Mouse (Mus musculus) G1E (cell line): ENCODE data around the gene Vangl2. TPM values are rescaled to one million over a fixed set of nuclear protein-coding genes. Genes with fewer than 3 reads are reported as not detected.

Experiments
- ATAC-seq: 2 replicates; pipeline ENCODE4 v1.8.0; 2016; ENCODE audit warnings: mild to moderate bottlenecking; ENCODE audit not compliant: insufficient number of reproducible peaks, poor library complexity, low FRiP score, severe bottlenecking; ENCODE audit errors: extremely low read depth
- DNase-seq: peaks from one replicate; pipeline ENCODE4 v3.0.0; 2012; ENCODE audit warnings: low spot score
- H3K27me3 ChIP-seq: 2 replicates; pipeline ENCODE4 v1.6.1; 2012; ENCODE audit warnings: mild to moderate bottlenecking, low read length, inconsistent platforms; ENCODE audit not compliant: insufficient read depth
- H3K36me3 ChIP-seq: replicated peaks from 2 replicates; pipeline ENCODE3; 2012; ENCODE audit warnings: mild to moderate bottlenecking, inconsistent platforms
- H3K4me1 ChIP-seq: 2 replicates; pipeline ENCODE4 v1.6.1; 2012; ENCODE audit warnings: low read depth, low read length, inconsistent platforms, mixed read lengths; ENCODE audit not compliant: insufficient read depth
- H3K4me3 ChIP-seq: 2 replicates; pipeline ENCODE4 v1.5.1; 2012; ENCODE audit warnings: low read depth, mild to moderate bottlenecking, inconsistent platforms, low read length, moderate library complexity, mixed read lengths
- H3K9me3 ChIP-seq: replicated peaks from 2 replicates; pipeline ENCODE4 v1.6.1; 2012; ENCODE audit warnings: inconsistent platforms
- CTCF ChIP-seq: IDR thresholded peaks from 2 replicates; pipeline ENCODE4 v1.5.1; 2012; ENCODE audit warnings: low read depth, low read length, inconsistent platforms, mixed read lengths
- GATA1 ChIP-seq: IDR thresholded peaks from 2 replicates; pipeline ENCODE4 v1.6.1; 2012; ENCODE audit warnings: borderline replicate concordance, low read length, inconsistent platforms, mixed read lengths
- GATA2 ChIP-seq: IDR thresholded peaks from 2 replicates; pipeline ENCODE4 v1.6.1; 2012; ENCODE audit warnings: low read depth, low read length, inconsistent platforms, borderline replicate concordance
- POLR2AphosphoS5 ChIP-seq: IDR thresholded peaks from 2 replicates; pipeline ENCODE4 v1.6.1; 2012; ENCODE audit warnings: low read depth, low read length, inconsistent platforms; ENCODE audit not compliant: insufficient replicate concordance
- TAL1 ChIP-seq: conservative IDR thresholded peaks from 2 replicates; pipeline ENCODE4 v1.6.1; 2012; ENCODE audit warnings: low read depth, low read length, inconsistent platforms, mixed read lengths
- polyA plus RNA-seq: library from polyadenylated mRNA; stranded (reverse); fragments of >175 nt; gene quantifications from 2 replicates; pipeline ENCODE4 v1.2.3, GENCODE M21; 2012
- total RNA-seq, 2 experiments: library from RNA; stranded (forward) in 1 of 2; stranded (reverse) in 1 of 2; fragments of 200-1000 nt in 1 of 2; fragments of >200 nt in 1 of 2; fragmentation: Nextera tagmentation in 1 of 2; gene quantifications; 2 replicates each; pipeline ENCODE4 v1.2.3; 2014 to 2017

Vangl2 gene
- total and polyA plus RNA-seq, 3 experiments = 0.05 TPM; not detected in 2

DNA sequence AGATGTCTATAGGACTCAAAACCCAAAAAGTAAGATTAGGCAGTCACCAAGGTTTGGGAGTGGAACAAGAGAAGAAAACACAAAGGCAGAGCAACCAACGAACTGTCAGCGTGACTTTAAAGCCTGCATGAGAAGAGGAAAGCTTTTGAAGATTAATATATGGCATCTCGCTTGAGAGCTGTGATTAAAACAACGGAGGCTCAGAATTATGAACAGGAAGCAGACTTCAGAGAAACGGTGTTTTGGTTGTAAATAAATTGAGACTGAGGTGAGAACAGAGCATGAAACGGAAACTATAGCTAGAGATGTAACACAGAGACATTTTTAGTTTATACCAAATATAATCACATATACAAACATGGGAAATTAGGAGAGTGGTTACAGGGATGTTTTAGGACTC lies 64.6 kb downstream of the Vangl2 start:
- no peak for DNase-seq
- Histone ChIP-seq H3K4me1 (no peaks in the 10 kb centered on the region), H3K4me3 (no peak overlapping the region), H3K27me3 (no peaks in the 10 kb centered on the region), H3K36me3 (no peaks in the 10 kb centered on the region), H3K9me3 (peaks cover 3% of the 10 kb centered on the region; the same call in 1 of the 2 replicates)
- no peak for TF ChIP-seq POLR2AphosphoS5
- TF ChIP-seq GATA1 = no peak
- TF ChIP-seq GATA2 = no peak
- no peak for TF ChIP-seq CTCF
- TF ChIP-seq TAL1 = no peak
- ATAC-seq = no peak

DNA sequence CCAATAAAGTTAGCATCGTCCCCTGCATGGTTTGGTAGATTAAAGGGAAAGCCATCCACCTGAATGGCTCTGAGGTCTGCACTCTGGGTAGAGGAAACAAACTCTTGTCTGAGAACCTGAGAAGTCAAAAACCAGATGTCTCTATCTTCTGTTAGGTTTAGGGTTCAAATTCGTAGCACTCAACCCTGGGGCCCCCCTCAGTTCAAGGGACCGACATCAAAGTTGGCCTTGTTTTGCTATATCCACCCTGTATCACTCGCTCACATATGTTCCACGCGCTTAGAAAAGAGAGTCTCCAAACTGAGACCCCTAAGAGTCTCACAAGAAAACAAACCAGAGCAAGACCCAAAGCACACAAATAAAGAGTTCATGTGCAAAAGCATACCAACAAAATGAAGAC lies 66.5 kb downstream of the Vangl2 start:
- H3K36me3 ChIP-seq = no peaks in the 10 kb centered on the region
- no peak overlapping the region for H3K4me3 ChIP-seq
- H3K4me1 ChIP-seq = no peaks in the 10 kb centered on the region
- no peak for DNase-seq
- peaks cover 3% of the 10 kb centered on the region; the same call in 1 of the 2 replicates for H3K9me3 ChIP-seq
- ATAC-seq = no peak
- no peak for TF ChIP-seq TAL1
- no peak for TF ChIP-seq POLR2AphosphoS5
- no peak for TF ChIP-seq GATA2
- no peak for TF ChIP-seq CTCF
- no peak for TF ChIP-seq GATA1
- H3K27me3 ChIP-seq = no peaks in the 10 kb centered on the region

DNA sequence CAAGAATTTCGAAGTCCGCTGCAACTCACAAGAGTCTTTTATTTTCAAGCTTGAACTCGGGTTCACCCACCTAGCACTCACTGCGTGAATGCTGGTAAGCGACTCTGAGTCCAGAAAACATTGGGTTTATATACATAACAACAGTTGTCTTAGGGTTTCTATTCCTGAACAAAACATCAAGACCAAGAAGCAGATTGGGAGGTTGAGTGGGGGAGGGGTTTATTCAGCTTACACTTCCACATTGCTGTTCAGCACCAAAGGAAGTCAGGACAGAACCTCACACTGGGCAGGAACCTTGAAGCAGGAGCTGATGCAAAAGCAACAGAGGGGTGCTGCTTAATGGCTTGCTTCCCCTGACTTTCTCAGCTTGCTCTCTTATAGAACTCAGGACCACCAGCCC lies 67.5 kb downstream of the Vangl2 start:
- Histone ChIP-seq H3K4me3 (no peak overlapping the region), H3K27me3 (no peaks in the 10 kb centered on the region), H3K36me3 (no peaks in the 10 kb centered on the region), H3K4me1 (no peaks in the 10 kb centered on the region), H3K9me3 (peaks cover 8% of the 10 kb centered on the region; the same call in 1 of the 2 replicates)
- ATAC-seq (no peak), DNase-seq (no peak)
- TF ChIP-seq CTCF (no peak), POLR2AphosphoS5 (no peak), GATA1 (no peak), TAL1 (no peak), GATA2 (no peak)

DNA sequence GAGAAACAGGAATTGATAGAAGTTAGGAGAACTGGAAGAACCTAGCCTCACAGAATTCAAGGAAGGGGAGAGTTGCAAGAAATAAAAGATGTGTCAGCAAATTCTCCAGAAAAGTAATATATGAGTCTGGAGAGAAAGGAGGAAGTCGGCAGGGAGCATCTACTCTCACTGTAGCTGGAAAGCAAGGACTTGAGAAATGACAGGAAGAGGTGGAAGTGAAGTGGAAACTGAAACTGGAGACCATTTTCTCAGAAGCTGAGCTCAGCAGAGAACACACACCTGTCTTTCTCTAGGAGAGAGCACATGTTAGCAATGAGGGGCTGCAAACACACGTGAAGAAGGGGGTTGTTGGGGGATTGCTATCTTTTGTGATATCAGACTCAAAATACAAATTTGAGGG lies 70.8 kb downstream of the Vangl2 start:
- Histone ChIP-seq H3K36me3 (no peaks in the 10 kb centered on the region), H3K4me1 (no peaks in the 10 kb centered on the region), H3K9me3 (0 out of 2 replicates have a peak, but pooled peaks cover 5% of the 10 kb centered on the region), H3K4me3 (no peak overlapping the region), H3K27me3 (no peaks in the 10 kb centered on the region)
- DNase-seq (no peak), ATAC-seq (no peak)
- no peak for TF ChIP-seq POLR2AphosphoS5
- no peak for TF ChIP-seq GATA2
- no peak for TF ChIP-seq CTCF
- TF ChIP-seq TAL1 = no peak
- no peak for TF ChIP-seq GATA1

DNA sequence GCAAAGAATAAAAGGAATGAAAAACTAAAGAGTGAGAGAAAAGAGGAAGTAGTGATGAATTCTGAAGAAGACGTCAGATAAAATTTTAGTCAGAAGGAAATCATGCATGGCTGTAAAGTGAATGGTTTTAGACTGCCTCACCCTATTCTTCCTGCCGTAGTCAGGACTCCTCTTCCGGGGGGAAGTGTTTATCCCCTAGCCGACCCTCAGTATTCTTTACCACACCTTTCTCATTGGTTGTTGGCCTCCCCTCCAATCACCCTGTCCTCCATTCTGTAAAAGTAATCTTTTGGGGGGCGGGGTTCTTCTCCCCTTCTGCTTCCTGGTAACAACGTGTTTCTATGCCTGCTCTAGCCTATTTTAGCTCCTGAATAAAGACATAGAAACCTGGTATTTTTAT lies 73.2 kb downstream of the Vangl2 start:
- Histone ChIP-seq H3K36me3 (no peaks in the 10 kb centered on the region), H3K9me3 (0 out of 2 replicates have a peak, but pooled peaks cover 5% of the 10 kb centered on the region), H3K4me3 (no peak overlapping the region), H3K27me3 (no peaks in the 10 kb centered on the region), H3K4me1 (no peaks in the 10 kb centered on the region)
- TF ChIP-seq TAL1 = no peak
- TF ChIP-seq GATA2 = no peak
- DNase-seq (no peak), ATAC-seq (no peak)

Other genes with a start within 250 kb of the Vangl2 start
- 6.7 TPM in 1 of 2 replicates, not detected in the other for gene Cd84, start 188.7 kb downstream of the Vangl2 start, total RNA-seq (2014; fragmentation: Nextera tagmentation)
- gene Cd84, start 188.7 kb downstream of the Vangl2 start, total RNA-seq (2017) = 0.06 and 0.22 TPM in 2 replicates
- gene Cd84, start 188.7 kb downstream of the Vangl2 start, polyA plus RNA-seq = not detected in 2 replicates
- gene Gm10521, start 132.8 kb downstream of the Vangl2 start, total RNA-seq (2014; fragmentation: Nextera tagmentation) = not detected in 2 replicates
- gene Gm10521, start 132.8 kb downstream of the Vangl2 start, total RNA-seq (2017) = 0.12 TPM in 1 of 2 replicates, not detected in the other
- not detected in 2 replicates for gene Gm10521, start 132.8 kb downstream of the Vangl2 start, polyA plus RNA-seq
- not detected in 2 replicates for gene Slamf6, start 110.9 kb downstream of the Vangl2 start, total RNA-seq (2014; fragmentation: Nextera tagmentation)
- 0.12 and 0.44 TPM in 2 replicates for gene Slamf6, start 110.9 kb downstream of the Vangl2 start, total RNA-seq (2017)
- not detected in 2 replicates for gene Slamf6, start 110.9 kb downstream of the Vangl2 start, polyA plus RNA-seq
- gene Nhlh1, start 29.1 kb upstream of the Vangl2 start, total RNA-seq (2014; fragmentation: Nextera tagmentation) = not detected in 2 replicates
- gene Nhlh1, start 29.1 kb upstream of the Vangl2 start, total RNA-seq (2017) = not detected in 2 replicates
- gene Nhlh1, start 29.1 kb upstream of the Vangl2 start, polyA plus RNA-seq = 0.02 TPM in 1 of 2 replicates, not detected in the other
- 302 and 320 TPM in 2 replicates for gene Copa, start 54.1 kb upstream of the Vangl2 start, total RNA-seq (2014; fragmentation: Nextera tagmentation)
- gene Copa, start 54.1 kb upstream of the Vangl2 start, total RNA-seq (2017) = 153 and 166 TPM in 2 replicates
- 39.4 and 50.6 TPM in 2 replicates for gene Copa, start 54.1 kb upstream of the Vangl2 start, polyA plus RNA-seq
- gene Ncstn, start 54.4 kb upstream of the Vangl2 start, total RNA-seq (2014; fragmentation: Nextera tagmentation) = 79.3 and 86.3 TPM in 2 replicates
- 29.7 and 33.4 TPM in 2 replicates for gene Ncstn, start 54.4 kb upstream of the Vangl2 start, total RNA-seq (2017)
- 6.8 and 7.6 TPM in 2 replicates for gene Ncstn, start 54.4 kb upstream of the Vangl2 start, polyA plus RNA-seq
- gene Pex19, start 98.3 kb upstream of the Vangl2 start, total RNA-seq (2014; fragmentation: Nextera tagmentation) = 47.6 and 55.4 TPM in 2 replicates
- gene Pex19, start 98.3 kb upstream of the Vangl2 start, total RNA-seq (2017) = 51.8 and 54.2 TPM in 2 replicates
- 12.5 and 24.9 TPM in 2 replicates for gene Pex19, start 98.3 kb upstream of the Vangl2 start, polyA plus RNA-seq
- 82.2 and 116 TPM in 2 replicates for gene Dcaf8, start 119.6 kb upstream of the Vangl2 start, total RNA-seq (2014; fragmentation: Nextera tagmentation)
- gene Dcaf8, start 119.6 kb upstream of the Vangl2 start, total RNA-seq (2017) = 120 and 124 TPM in 2 replicates
- 47.8 and 60.1 TPM in 2 replicates for gene Dcaf8, start 119.6 kb upstream of the Vangl2 start, polyA plus RNA-seq
- gene Pea15a, start 178.4 kb upstream of the Vangl2 start, total RNA-seq (2014; fragmentation: Nextera tagmentation) = 5.9 and 7.4 TPM in 2 replicates
- 9.4 and 10.4 TPM in 2 replicates for gene Pea15a, start 178.4 kb upstream of the Vangl2 start, total RNA-seq (2017)
- gene Pea15a, start 178.4 kb upstream of the Vangl2 start, polyA plus RNA-seq = 3.2 and 4.0 TPM in 2 replicates
- not detected in 2 replicates for gene Casq1, start 191.4 kb upstream of the Vangl2 start, total RNA-seq (2014; fragmentation: Nextera tagmentation)
- 0.12 TPM in 1 of 2 replicates, not detected in the other for gene Casq1, start 191.4 kb upstream of the Vangl2 start, total RNA-seq (2017)
- not detected in 2 replicates for gene Casq1, start 191.4 kb upstream of the Vangl2 start, polyA plus RNA-seq
- not detected in 2 replicates for gene Atp1a4, start 230.0 kb upstream of the Vangl2 start, total RNA-seq (2014; fragmentation: Nextera tagmentation)
- 0.05 TPM in 1 of 2 replicates, not detected in the other for gene Atp1a4, start 230.0 kb upstream of the Vangl2 start, total RNA-seq (2017)
- gene Atp1a4, start 230.0 kb upstream of the Vangl2 start, polyA plus RNA-seq = not detected in 2 replicates
- 19.9 and 33.3 TPM in 2 replicates for gene Igsf8, start 233.2 kb upstream of the Vangl2 start, total RNA-seq (2014; fragmentation: Nextera tagmentation)
- gene Igsf8, start 233.2 kb upstream of the Vangl2 start, total RNA-seq (2017) = 13.1 and 14.8 TPM in 2 replicates
- 69.3 and 71.4 TPM in 2 replicates for gene Igsf8, start 233.2 kb upstream of the Vangl2 start, polyA plus RNA-seq